Mouse (Mus musculus): ENCODE measurements at regions not wholly inside any gene's neighbourhood (a gene's known extent, or its start where the extent isn't known, plus 50 kb on each side); places are given as distances from the start of the nearest gene placed in this dataset.

- no peak for DNase-seq
These were observed 381.3 kb upstream of the Rasgrp1 start for GRCm38 (mm10) chr2:117724066-117724465.

GRCm38 (mm10) chr2:117731253-117731652, 380.4 kb upstream of the Thbs1 start:
- no peak for DNase-seq

GRCm38 (mm10) chr2:117742413-117742812, 369.3 kb upstream of the Thbs1 start:
- no peak for DNase-seq

GRCm38 (mm10) chr2:117743901-117744300, 367.8 kb upstream of the Thbs1 start:
- no peak for DNase-seq

- no peak for DNase-seq
These were observed 365.9 kb upstream of the Thbs1 start for GRCm38 (mm10) chr2:117745767-117746166.

- no peak for DNase-seq
These were observed 364.5 kb upstream of the Thbs1 start for GRCm38 (mm10) chr2:117747136-117747535.

GRCm38 (mm10) chr2:117748892-117749291, 362.8 kb upstream of the Thbs1 start:
- DNase-seq = peak; percentile 83

GRCm38 (mm10) chr2:117759491-117760013, 352.1 kb upstream of the Thbs1 start:
- no peak for DNase-seq

GRCm38 (mm10) chr2:117763631-117764030, 348.0 kb upstream of the Thbs1 start:
- DNase-seq = no peak

- DNase-seq = no peak
These were observed 346.1 kb upstream of the Thbs1 start for GRCm38 (mm10) chr2:117765572-117765971.

- no peak for DNase-seq
These were observed 345.2 kb upstream of the Thbs1 start for GRCm38 (mm10) chr2:117766450-117766849.

GRCm38 (mm10) chr2:117769402-117770114, 342.1 kb upstream of the Thbs1 start:
- DNase-seq = no peak

GRCm38 (mm10) chr2:117770115-117770485, 341.6 kb upstream of the Thbs1 start:
- DNase-seq = no peak

- peak; percentile 23 for DNase-seq
These were observed 331.4 kb upstream of the Thbs1 start for GRCm38 (mm10) chr2:117780287-117780686.

GRCm38 (mm10) chr2:117780816-117781215, 330.9 kb upstream of the Thbs1 start:
- peak; percentile 35 for DNase-seq

- no peak for DNase-seq
These were observed 324.4 kb upstream of the Thbs1 start for GRCm38 (mm10) chr2:117787321-117787720.

GRCm38 (mm10) chr2:117794285-117794684, 317.4 kb upstream of the Thbs1 start:
- DNase-seq = no peak

GRCm38 (mm10) chr2:117801946-117802600, 309.6 kb upstream of the Thbs1 start:
- DNase-seq = no peak

GRCm38 (mm10) chr2:117802686-117803085, 309.0 kb upstream of the Thbs1 start:
- DNase-seq = peak; percentile 11

- no peak for DNase-seq
These were observed 307.0 kb upstream of the Thbs1 start for GRCm38 (mm10) chr2:117804686-117805085.

- DNase-seq = no peak
These were observed 304.6 kb upstream of the Thbs1 start for GRCm38 (mm10) chr2:117807121-117807520.

GRCm38 (mm10) chr2:117811506-117811905, 300.2 kb upstream of the Thbs1 start:
- no peak for DNase-seq

- no peak for DNase-seq
These were observed 299.7 kb upstream of the Thbs1 start for GRCm38 (mm10) chr2:117811931-117812330.

GRCm38 (mm10) chr2:117819701-117820225, 291.9 kb upstream of the Thbs1 start:
- DNase-seq = no peak

Data from adrenal gland, postnatal 10 days (tissue).